Mouse (Mus musculus) spleen, postnatal 36 days (tissue): ENCODE measurements around the gene Gm21797.
"Not testable (repeated sequence)": the region's sequence is repeated elsewhere in the genome, so short reads cannot be mapped to it uniquely, and the experiment has no call there.

Source experiments
- DNase-seq, 2 experiments: peaks; one replicate each; pipeline ENCODE4 v3.0.0; 2022; ENCODE audit warnings: low spot score in 2 of 2, mixed read lengths in 1 of 2

The Gm21797 gene

GRCm38 (mm10) chrY:40775665-40776064, at the start of gene Gm21797:
Gene Gm21797 (minus strand): TSS chrY:40775765.
- not testable (repeated sequence) for DNase-seq

GRCm38 (mm10) chrY:40804614-40805013, 29.0 kb upstream of the Gm21797 start, which contains the start of gene Gm20795:
Gene Gm20795 (plus strand): TSS chrY:40804914.
- not testable (repeated sequence) for DNase-seq
